Mouse (Mus musculus): ENCODE measurements around the gene Tmc5.
A peak's percentile ranks its signal among the peaks of the same experiment; 100 is the strongest.

Gene Tmc5

DNA sequence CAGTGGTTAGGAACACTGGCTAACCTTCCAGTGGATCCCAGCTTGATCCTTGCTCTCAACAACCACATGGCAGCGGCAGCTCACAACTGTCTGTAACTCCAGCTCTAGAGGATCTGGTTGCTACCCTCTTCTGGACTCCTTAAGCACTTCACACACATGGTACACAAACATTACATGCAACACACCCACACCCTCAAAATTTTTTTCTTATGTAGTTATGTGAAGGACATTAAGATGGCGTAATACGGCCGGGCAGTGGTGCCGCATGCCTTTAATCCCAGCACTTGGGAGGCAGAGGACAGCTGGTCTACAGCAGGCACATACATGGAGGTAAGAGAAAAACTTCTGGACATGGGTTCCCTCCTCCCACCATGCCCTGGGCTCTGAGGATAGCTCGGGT is 99.0 kb downstream of the Tmc5 start:
- no peak for DNase-seq (ENCODE audit: low spot score)

DNA sequence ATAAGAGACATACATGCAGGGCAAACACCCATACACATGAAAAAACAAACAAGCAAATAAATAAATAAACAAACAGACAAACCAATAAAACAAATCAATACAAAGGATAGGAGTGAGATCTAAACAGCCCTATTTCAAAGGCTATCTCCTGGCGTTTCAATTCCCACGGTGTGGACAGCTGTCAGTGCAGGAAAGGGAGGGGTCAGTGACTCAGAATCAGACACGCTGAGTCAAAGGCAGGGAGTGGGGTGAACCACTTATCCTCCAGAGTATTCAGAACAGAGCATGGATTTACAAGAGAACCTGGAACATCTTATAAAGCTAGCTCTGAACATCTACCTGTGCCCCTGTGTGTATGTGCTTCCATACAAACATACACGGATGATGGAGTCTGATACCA is 100.1 kb downstream of the Tmc5 start:
- DNase-seq (ENCODE audit: low spot score), result no peak

DNA sequence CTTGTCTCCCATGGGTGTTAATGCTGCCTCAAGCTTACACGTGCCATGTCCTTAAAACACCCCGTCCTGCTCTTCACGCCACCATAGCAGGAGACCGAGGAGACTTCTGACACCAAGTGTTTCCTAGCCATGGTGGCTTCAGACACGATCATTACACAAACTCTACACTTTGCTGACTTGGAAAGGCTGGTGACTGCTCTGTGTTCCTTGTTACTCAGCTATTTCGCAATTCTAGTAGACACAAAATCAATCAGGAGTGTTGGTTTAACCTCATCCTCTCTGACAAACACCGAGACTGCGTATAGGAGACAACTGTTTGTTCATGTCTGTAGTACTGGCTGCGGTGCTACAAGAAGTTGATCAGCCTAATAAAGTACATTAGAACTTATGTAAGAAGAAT is 101.8 kb downstream of the Tmc5 start:
- no peak for DNase-seq (ENCODE audit: low spot score)

DNA sequence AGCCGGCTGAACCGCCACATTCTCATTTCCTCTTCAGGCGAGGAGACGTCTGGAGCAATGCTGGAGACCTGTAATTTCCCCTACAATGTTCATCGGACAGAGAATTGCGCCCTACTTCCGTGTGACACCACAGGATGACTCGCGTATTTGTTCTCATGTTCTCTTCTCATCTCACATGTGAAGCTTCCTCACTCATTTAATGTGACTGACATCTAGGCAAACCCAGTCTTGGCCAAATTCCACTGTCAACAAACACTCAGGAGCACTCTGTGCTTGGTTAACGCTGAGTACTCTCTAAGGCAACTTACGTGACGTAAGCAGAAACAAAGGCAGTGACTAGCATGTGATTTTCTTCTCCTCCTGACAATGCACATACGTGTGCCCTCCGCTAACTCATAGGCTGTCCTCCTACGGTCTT is 106.1 kb downstream of the Tmc5 start:
- no peak for DNase-seq (ENCODE audit: low spot score)

DNA sequence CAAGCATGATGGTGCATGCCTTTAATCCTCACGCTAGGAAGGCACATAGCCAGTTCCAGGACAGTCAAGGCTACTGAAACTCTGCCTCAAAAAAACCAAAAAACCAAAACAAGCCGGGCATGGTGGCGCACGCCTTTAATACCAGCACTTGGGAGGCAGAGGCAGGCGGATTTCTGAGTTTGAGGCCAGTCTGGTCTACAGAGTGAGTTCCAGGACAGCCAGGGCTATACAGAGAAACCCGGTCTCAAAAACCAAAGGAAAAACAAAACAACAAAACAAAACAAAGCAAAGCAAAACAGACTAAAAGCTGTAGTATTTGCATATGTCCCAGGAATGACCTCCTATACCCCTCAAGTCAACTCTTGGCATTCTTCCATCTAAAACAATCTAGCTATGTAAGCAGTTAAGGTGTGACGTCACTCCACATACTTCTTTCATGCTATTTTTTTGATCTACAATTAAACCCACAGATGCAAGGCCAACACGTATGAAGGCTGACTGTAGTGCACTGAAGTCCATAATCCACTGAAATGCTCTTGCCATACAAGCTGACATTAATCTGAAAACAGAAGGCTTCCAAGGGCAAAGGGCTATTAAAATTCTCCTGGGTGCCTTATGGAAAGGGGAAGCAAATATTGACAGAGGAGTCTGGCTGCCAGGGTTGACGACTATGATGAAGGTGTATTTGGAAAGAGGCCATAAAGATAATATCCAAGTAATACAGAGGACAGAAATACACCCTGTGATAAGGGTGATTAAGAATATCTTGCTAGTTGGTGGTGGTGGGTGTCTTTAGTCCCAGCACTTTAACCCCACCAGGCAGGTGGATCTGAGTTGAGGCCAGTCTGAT is 107.1 kb downstream of the Tmc5 start:
- no peak for DNase-seq (ENCODE audit: low spot score)

DNA sequence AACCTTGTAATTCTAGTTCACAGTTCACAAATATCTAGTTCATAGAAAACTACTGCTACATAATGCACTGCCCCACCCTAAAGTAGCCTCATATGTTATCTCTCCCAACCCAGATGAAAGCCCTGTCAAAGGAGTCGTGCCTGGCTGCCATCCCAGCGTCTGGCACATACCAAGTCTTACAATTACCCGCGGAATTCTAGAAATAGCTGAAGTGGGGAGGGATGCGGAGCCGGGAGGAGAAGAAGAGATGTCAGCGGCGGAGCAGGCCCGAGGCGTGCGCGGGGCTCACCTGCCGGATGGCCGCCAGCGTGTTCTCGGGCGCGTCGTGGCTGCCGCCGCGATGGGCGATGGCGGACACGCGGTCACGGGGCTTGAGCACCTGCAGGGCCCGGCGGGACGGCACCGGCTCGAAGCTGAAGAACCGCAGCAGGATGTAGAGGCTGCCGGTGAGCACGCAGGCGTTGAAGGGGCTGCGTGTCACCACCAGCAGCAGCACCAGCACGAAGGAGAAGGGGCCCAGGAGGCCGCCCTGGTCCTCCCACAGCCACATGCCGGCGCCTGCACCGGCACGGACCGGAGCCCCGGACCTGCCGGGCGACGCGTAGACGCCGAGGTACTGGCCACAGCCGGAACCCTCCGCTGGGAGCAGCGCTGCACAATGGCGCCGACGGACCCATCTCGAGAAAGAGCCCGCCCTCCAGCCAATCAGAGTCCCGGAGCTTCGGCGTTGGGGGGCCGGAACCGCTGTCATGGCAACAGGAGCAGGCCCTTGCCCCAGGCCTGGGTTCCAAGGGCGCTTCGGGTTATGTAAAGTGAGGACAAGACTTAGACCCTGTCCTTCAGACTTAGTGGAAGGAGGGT is 108.2 kb downstream of the Tmc5 start, which contains the start of gene Gde1:
TSS of gene Gde1 (minus strand) at position 678 of the 861 bp plus-strand sequence.
- DNase-seq (ENCODE audit: low spot score), result peak; percentile 88

DNA sequence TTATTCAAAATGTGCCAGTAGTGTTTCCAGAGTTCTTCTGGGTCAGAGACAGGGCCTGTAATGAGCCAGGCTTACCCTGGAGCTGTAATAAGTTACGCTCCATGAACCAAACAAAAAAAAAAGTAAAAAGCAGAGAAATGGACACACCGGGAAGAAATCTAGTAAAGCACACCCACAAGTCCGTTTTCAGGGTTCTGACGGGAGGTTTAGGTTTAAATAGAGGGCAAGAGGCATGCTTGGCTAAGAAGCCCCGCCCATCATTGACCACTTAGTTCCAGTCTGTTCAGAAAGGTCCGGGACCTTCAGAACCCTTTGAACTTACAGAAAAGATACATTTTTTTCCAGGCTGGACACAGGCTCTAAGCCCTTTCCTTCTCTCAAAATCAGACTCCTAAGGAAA is 109.0 kb downstream of the Tmc5 start:
- DNase-seq (ENCODE audit: low spot score), result no peak

DNA sequence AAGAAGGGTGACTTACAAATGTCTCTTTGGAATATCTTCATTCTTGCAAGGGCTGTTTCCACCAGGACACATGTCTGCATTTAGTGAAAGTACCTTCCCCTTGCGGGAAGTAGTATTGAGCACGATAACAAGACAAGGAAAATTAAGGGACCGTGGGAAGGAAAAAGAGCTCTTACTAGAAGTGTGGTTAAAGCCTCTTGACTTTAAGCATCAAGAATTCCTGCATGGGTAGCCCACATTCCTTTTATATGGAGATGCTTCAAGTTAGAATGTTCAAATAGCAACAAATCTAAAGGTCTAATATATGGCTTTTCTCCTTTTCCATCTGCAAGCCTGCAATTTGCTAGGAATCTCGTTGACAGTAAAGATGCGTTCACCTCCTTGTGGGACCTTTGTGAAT is 109.4 kb downstream of the Tmc5 start:
- no peak for DNase-seq (ENCODE audit: low spot score)

DNA sequence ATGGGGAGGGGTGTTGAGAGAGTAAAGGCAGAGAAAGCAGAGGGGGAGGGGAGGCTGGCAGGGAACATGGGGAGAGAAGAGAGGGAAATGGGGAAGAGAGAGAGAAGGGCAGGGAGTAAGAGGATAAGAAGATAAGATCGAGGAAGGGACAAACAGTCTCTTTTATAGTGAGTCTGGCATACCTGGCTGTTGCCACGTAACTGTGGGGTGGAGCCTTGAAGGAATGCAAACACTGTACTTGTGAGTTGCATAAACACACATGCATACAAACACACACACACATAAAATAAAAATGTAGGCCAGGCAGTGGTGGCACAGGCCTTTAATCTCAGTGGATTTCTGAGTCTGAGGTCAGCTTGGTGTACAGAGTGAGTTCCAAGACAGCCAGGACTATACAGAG is 110.1 kb downstream of the Tmc5 start:
- no peak for DNase-seq (ENCODE audit: low spot score)

DNA sequence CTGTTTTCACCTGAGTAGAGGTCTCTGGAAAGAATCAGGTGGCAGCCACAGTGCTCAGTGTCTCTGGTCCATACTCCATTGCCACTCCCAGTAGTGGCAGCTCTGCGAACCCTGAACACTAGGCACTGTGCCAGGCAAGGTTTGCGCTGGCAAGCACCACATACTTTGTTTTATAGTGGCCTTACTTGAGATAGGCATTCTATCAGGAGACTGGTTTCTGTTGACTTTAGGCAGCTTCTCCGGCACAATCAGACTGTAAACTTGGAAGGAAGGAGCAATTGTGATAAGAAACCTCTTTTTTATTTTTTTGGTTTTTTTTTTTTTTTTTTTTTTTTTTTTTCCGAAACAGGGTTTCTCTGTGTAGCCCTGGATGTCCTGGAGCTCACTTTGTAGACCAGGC is 110.9 kb downstream of the Tmc5 start:
- DNase-seq (ENCODE audit: low spot score), result no peak

DNA sequence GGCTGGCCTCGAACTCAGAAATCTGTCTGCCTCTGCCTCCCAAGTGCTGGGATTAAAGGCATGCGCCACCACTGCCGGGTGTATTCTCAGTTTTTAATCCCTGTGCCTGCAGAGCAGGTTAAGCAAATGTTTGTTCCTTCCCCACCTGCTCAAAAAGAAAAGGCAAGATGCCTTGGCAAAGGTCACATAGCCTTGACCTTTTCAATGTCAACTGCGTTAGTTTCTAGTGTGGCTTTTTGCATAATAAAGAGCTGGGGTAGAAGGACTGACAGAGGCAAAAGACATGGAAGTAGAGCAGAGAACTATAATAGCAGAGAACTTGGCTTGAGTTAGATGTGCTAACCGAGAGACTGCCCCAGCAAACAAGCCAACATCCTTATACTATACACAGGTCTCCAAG is 113.7 kb downstream of the Tmc5 start:
- no peak for DNase-seq (ENCODE audit: low spot score)

DNA sequence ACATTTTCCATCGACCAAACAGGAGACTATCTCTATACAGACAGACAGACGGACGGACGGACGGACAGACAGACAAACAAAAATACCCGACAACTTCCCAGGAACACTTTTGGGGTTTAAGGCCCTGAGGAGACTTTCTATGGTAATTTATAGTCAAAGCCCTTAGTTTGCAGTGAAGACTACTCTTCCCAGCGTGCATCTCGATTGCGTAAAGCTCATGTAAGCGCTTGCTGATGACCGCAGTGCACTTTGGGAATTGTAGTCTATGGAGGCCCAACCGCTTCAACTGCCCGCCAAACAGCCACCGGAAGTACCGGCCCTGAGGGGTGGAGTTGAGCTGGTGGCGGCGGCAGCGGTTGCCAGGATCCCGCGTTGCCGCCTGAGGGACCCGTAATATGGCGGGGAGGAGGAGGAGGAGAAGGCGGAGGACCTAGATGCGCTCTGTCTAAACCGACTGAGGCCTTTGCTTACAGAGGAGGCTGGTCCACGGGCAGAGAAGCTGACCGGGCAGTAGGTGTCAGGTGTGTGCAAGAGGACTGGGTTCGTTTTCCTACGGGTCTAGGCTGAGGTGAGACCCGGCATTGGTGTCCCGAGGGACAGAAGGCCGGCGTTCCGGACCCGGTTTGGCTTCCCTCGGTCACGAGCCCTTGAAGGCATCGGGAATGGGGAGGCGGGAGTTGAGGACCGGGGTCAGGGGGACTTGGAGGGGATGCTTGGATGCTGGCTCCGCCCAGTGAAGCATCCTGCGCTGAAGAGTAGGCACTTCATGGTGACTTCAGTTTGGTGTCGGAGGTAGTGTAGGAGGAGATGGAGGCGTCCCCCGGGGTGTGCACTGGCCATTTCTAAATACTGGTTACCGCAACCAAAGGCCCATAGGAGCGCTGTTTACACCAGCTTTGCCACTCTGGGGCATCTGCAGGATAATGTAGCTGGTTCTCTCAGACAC is 115.4 kb downstream of the Tmc5 start, which contains the start of gene Ccp110:
TSS of gene Ccp110 (plus strand) at position 325 of the 946 bp plus-strand sequence.
- DNase-seq (ENCODE audit: low spot score), result peak; percentile 92

DNA sequence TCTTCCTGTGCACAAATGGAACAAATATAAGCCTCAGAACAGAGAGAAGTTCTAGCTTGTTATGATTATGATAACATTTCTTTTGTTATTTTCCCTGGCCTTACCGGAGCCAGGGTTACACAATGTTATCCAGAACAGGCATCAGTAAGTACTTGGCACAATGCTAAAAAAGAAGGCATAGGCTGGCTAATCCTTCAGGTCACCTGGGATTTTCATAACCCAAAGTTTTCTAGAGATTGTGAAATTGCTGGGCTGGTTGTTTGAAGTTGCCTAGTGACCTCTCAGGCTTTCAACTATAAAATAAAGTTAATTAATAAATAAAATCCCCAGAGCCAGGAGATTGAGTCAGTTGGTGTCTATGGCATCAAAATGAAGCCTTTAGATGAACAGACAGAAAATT is 117.8 kb downstream of the Tmc5 start:
- DNase-seq (ENCODE audit: low spot score), result no peak

DNA sequence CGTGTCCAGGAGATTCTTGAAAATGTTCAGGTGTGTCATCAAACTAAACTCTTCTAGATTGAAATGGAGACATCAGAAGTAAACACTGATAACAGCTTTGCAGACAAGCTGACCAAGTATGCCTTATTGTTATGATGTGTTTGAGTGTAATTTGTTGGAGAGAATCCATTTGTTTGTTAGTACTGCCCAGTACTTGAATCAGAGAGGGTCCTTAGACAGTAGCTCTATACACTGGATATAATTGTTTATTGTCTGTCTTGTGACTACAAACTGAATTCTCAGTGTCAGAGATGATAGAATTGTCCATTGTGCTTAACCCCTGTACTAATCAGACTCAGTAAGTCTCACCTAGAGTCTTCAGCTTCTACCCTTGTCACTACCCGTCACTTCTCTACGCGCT is 121.0 kb downstream of the Tmc5 start:
- no peak for DNase-seq (ENCODE audit: low spot score)

DNA sequence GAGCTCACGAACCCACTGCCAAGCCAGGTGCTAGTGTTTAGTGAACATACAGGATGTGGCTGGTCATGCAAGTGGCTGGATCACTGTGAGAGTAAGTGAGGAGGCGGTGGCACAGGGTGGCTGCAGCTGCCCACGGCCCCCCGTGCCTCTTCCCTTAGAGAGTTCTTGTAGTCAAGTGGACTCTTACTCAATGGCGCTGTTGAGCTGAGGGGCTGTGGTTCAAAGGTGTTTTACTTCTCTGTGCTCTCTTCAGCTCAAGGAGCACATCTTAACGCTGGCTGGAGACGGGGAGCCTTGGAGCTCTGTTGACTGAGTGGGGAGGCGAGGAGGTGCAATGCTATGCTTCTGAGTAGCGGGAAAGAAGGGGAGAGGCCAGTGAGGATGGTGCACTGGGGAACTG is 126.8 kb downstream of the Tmc5 start:
- no peak for DNase-seq (ENCODE audit: low spot score)

Data from ovary, adult 18-20 months (tissue).